Mouse (Mus musculus): Measurements from ENCODE around the gene Cir1. TPM values are rescaled to one million over a fixed set of nuclear protein-coding genes. Genes with fewer than 3 reads are reported as not detected.

The Cir1 gene
- polyA plus RNA-seq, 1 experiment, result 24.1 TPM

DNA sequence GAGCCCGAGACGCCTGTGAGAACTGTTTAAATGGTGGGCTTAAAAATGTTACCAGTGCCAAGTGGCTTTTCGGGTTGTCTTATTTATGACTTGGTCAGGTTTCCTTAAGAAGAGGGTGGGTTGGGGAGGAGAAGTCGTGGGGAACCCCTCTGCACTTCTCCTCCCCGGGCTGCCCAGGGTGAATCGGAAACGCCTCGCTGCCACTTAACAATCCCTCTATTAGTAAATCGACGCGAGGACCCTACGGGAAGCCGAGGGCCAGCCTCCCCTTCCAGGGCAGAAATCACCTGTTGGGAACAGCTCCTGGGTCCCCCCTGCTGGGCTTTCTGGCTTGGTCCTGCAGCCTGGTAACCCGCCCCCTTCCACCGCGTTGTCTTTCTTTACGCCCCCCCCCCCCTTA is 42.8 kb downstream of the Cir1 start:
- Histone ChIP-seq H3K4me3 (ENCODE audit: insufficient read depth, low read length) (no peak overlapping the region), H3K27ac (ENCODE audit: insufficient read depth, low read depth, low read length) (no peak overlapping the region), H3K4me1 (ENCODE audit: control insufficient read depth, insufficient read depth, low read length) (no peaks in the 10 kb centered on the region)
- TF ChIP-seq CTCF (IDR thresholded peaks at IDR 0.05; ENCODE audit: low read depth, low read length), result no peak
- no peak for TF ChIP-seq POLR2A (IDR thresholded peaks at IDR 0.05; ENCODE audit: borderline replicate concordance, low read depth, low read length)

DNA sequence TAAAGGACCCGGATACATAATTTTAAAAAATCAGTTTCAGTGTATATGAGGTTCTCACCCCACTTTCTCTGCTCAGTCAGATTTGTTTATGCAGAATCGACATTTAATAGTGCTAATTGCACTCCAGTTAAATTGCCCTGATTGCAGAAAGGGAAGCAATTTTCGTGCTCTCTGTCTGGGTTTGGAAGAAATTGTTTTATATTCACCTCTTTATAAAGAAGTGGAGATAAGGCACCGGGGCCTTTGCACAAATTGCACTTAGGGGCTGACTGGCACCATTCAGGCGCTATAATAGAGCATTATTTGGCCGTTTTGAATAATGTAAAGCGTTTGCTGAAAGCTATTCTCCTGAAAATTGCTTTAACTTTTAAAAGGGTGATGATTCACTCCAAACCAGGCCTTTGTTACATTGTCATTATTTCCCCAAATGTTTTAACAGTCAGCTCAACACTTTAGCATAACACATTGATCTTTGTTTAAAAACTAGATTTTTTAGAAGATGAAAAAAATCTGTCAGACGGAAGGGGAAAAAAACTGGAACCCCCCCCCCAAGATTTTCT is 43.6 kb downstream of the Cir1 start:
- no peak for TF ChIP-seq CTCF (IDR thresholded peaks at IDR 0.05; ENCODE audit: low read depth, low read length)
- no peak for TF ChIP-seq POLR2A (IDR thresholded peaks at IDR 0.05; ENCODE audit: borderline replicate concordance, low read depth, low read length)
- Histone ChIP-seq H3K4me3 (ENCODE audit: insufficient read depth, low read length) (no peak overlapping the region), H3K27ac (ENCODE audit: insufficient read depth, low read depth, low read length) (no peak overlapping the region), H3K4me1 (ENCODE audit: control insufficient read depth, insufficient read depth, low read length) (no peaks in the 10 kb centered on the region)

DNA sequence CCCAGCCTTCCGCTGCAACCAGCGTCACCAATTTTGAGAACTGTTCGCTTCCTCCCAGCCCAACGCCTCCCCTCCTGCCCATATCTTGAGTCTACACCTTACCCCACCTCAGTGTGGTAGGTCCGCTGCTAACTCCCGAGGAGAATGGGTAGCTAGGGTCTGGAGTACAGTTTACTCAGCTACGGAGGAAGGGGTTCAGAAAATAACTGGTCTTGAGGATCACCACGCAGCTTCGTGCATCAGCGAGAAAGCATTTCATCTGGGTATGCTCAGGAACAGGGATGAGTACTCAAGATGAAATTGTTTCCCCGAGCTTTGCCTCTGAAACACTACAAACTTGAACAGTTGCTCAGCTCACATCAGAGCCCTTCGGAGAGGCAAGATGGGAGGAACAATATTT is 44.2 kb downstream of the Cir1 start:
- no peak overlapping the region for H3K4me3 ChIP-seq (ENCODE audit: insufficient read depth, low read length)
- H3K4me1 ChIP-seq (ENCODE audit: control insufficient read depth, insufficient read depth, low read length), result no peaks in the 10 kb centered on the region
- no peak overlapping the region for H3K27ac ChIP-seq (ENCODE audit: insufficient read depth, low read depth, low read length)
- TF ChIP-seq CTCF (IDR thresholded peaks at IDR 0.05; ENCODE audit: low read depth, low read length) (no peak), POLR2A (IDR thresholded peaks at IDR 0.05; ENCODE audit: borderline replicate concordance, low read depth, low read length) (no peak)

DNA sequence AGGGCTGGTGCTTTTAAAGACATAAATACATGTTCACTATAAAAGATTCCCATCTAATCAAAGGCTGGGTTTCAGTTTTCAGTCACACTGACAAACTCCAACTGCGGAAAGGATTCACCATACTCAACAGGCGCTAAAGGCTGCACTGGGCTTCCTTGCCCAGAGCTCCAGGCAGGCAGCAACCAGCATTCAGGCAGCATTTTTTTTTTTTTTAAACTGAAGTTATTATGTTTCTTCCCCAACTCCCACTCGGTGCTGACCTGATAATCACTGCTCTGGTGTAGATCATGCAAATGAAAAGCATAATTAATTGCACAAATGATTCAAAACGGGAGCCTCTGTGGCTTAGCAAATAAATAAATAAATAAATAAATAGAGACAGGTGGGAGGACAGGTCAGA is 44.7 kb downstream of the Cir1 start:
- TF ChIP-seq CTCF (IDR thresholded peaks at IDR 0.05; ENCODE audit: low read depth, low read length) (no peak), POLR2A (IDR thresholded peaks at IDR 0.05; ENCODE audit: borderline replicate concordance, low read depth, low read length) (no peak)
- Histone ChIP-seq H3K27ac (ENCODE audit: insufficient read depth, low read depth, low read length) (no peak overlapping the region), H3K4me3 (ENCODE audit: insufficient read depth, low read length) (no peak overlapping the region), H3K4me1 (ENCODE audit: control insufficient read depth, insufficient read depth, low read length) (no peaks in the 10 kb centered on the region)

DNA sequence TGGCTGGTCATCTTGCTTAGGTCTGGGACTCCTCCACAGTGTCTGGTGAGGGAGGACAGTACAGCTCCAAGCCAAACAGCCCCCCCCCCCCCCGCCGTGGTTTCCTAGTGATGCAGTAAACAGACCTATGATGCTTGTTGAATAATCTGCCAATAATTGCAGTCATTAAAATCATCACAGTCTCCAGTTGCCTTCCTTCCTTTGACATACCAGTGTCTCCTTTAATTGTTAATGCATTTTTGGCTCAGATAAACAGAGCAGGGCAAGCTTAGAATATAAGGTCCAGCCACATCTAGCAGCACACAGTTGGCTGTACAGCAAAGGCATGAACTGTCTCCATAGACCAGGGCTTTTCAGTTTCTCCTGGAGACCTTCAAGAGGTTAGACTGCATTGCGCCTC is 45.3 kb downstream of the Cir1 start:
- no peak overlapping the region for H3K4me3 ChIP-seq (ENCODE audit: insufficient read depth, low read length)
- no peaks in the 10 kb centered on the region for H3K4me1 ChIP-seq (ENCODE audit: control insufficient read depth, insufficient read depth, low read length)
- TF ChIP-seq POLR2A (IDR thresholded peaks at IDR 0.05; ENCODE audit: borderline replicate concordance, low read depth, low read length) (no peak), CTCF (IDR thresholded peaks at IDR 0.05; ENCODE audit: low read depth, low read length) (no peak)
- no peak overlapping the region for H3K27ac ChIP-seq (ENCODE audit: insufficient read depth, low read depth, low read length)

DNA sequence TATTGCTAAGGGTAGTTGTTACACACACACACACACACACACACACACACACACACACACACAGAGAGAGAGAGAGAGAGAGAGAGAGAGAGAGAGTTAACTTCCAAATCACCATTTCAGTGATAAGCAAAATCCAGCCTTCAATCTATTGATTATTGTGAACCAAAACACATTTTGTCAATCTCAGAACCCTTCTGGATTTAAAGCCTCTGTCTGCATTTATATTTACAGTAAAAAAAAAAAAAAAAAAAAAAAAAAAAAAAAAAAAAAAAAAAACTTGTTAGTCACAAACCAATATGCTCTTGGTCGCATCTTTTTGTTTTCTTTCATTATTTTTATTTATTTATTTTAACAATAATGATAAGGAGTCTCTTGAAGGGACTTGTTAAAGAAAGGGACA is 45.9 kb downstream of the Cir1 start:
- no peak for TF ChIP-seq CTCF (IDR thresholded peaks at IDR 0.05; ENCODE audit: low read depth, low read length)
- no peak for TF ChIP-seq POLR2A (IDR thresholded peaks at IDR 0.05; ENCODE audit: borderline replicate concordance, low read depth, low read length)
- Histone ChIP-seq H3K4me3 (ENCODE audit: insufficient read depth, low read length) (no peak overlapping the region), H3K4me1 (ENCODE audit: control insufficient read depth, insufficient read depth, low read length) (no peaks in the 10 kb centered on the region), H3K27ac (ENCODE audit: insufficient read depth, low read depth, low read length) (no peak overlapping the region)

DNA sequence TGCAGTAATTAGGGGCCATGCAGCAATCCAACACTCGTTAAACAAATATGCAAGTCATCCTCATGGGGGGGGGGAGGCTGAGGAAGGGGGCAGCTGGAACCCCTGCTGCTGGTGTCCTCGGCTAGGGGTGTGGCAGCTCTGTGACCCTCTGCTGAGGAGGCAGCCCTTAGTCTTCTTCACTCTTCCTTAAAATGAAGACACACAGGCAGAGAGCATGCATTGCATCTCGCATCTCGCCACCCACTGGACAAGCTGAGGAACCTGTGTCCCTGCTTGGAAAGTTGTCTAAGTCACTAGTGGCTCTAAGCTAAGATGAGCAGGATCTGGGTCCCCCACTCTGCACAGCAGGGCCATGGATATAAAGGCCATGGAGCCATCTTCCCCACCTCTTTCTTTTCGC is 46.5 kb downstream of the Cir1 start:
- no peaks in the 10 kb centered on the region for H3K4me1 ChIP-seq (ENCODE audit: control insufficient read depth, insufficient read depth, low read length)

DNA sequence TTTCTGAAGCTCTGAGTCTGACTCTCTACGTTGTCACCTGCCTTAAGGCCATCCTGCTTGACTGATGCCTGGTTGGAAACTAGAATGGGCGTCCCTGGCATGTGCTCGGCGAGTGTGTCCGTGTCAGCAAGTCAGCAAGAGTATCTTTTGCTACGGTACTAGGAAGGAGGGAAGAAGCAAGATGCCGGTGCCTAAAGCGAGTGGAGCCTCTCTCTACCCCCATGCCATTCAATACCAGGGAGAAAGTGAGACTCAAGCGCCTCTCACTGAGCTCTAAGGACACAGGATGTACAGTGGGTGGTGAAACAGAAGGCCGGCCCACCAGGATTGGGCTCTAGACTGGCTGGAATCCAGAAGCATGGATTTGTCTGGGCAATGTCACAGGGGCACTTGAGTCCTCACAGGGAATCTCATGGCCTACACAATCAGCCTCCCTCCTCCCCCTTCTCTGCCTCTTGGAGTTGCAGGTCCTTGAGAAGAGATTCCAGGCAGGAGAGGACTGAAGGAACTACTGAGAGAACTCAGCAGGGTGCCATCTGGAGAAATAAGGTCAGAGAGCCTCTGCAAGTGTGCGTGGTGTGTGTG is 47.8 kb downstream of the Cir1 start:
- TF ChIP-seq POLR2A (IDR thresholded peaks at IDR 0.05; ENCODE audit: borderline replicate concordance, low read depth, low read length), result no peak
- TF ChIP-seq CTCF (IDR thresholded peaks at IDR 0.05; ENCODE audit: low read depth, low read length), result no peak
- H3K4me3 ChIP-seq (ENCODE audit: insufficient read depth, low read length), result peak overlapping the region; percentile 1; the same call in 1 of the 2 replicates
- no peak overlapping the region for H3K27ac ChIP-seq (ENCODE audit: insufficient read depth, low read depth, low read length)
- no peaks in the 10 kb centered on the region for H3K4me1 ChIP-seq (ENCODE audit: control insufficient read depth, insufficient read depth, low read length)

More for the DNA sequence above, 46.5 kb downstream of the Cir1 start:
- TF ChIP-seq CTCF (IDR thresholded peaks at IDR 0.05; ENCODE audit: low read depth, low read length) (no peak), POLR2A (IDR thresholded peaks at IDR 0.05; ENCODE audit: borderline replicate concordance, low read depth, low read length) (no peak)
- no peak overlapping the region for H3K4me3 ChIP-seq (ENCODE audit: insufficient read depth, low read length)
- no peak overlapping the region for H3K27ac ChIP-seq (ENCODE audit: insufficient read depth, low read depth, low read length)

DNA sequence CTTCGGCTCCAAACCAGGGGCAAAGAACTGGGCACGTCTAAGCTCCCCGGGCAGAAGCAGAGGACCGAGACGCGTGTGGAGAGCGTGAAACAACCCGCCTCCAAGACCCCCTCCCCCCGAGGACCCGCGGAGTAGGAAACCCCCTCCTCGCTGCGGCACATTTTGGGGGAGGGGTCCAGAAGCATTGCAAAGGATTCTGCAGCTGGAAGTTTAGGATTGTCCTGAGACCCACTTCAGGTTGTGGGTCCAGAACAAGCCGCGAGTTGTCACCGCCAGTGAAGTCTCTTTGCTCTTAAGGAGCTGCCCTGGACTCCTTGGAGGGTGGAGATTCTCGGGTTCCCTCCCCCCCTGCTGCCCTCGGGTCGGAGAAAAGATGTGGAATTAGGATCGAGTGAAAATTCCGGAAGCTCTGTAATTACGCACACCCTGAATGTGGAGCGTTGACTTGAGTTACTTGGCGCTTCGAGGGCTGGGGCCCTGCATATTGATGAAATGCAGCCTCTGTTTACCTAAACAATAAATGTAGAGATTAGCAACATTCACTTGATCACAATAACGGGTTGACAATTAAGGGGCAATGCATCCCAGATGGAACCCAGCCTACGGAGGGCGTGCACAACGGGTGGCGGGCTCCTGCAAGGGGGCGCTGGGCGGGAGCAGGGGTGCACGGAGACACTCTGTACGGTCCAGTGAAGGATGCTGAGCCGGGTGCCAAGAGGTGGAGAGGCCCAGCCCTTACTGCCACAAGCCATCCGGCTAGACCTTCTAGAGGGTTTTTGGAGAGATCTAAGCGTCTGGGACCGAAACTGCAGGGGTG is 48.5 kb downstream of the Cir1 start:
- Histone ChIP-seq H3K4me3 (ENCODE audit: insufficient read depth, low read length) (peak overlapping the region; percentile 18), H3K4me1 (ENCODE audit: control insufficient read depth, insufficient read depth, low read length) (no peaks in the 10 kb centered on the region), H3K27ac (ENCODE audit: insufficient read depth, low read depth, low read length) (no peak overlapping the region)
- TF ChIP-seq POLR2A (IDR thresholded peaks at IDR 0.05; ENCODE audit: borderline replicate concordance, low read depth, low read length), result no peak
- TF ChIP-seq CTCF (IDR thresholded peaks at IDR 0.05; ENCODE audit: low read depth, low read length), result no peak

DNA sequence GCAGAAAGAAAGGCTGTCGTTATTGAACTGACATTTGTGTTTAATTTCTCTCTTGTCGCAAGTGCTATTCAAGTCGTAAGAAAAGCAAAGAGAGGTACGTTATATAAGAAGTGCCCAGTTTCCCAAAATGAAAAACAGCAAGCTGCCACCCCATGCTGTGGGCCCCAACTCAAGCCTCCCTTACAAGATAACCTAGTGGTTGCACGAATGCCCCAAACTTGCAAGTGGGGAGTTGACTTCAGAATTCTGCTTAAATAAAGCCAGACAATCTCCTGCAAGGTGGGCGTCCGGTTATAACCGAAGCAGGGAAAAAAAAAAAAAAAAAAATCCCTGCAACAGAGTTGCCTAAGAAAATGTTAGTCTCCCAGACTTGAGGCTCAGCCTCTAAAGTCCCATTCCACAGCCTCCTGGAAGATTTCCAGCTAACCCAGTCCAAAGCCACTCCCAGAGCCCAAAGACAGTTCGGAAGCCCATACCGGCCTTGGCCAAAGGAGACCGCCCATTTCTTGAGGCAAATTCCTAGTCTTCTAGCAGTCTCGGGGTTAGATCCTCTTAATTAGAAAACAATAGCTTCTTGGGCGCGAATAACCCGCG is 49.2 kb downstream of the Cir1 start:
- Histone ChIP-seq H3K4me1 (ENCODE audit: control insufficient read depth, insufficient read depth, low read length) (no peaks in the 10 kb centered on the region), H3K4me3 (ENCODE audit: insufficient read depth, low read length) (peak overlapping the region; percentile 18), H3K27ac (ENCODE audit: insufficient read depth, low read depth, low read length) (no peak overlapping the region)
- TF ChIP-seq POLR2A (IDR thresholded peaks at IDR 0.05; ENCODE audit: borderline replicate concordance, low read depth, low read length) (no peak), CTCF (IDR thresholded peaks at IDR 0.05; ENCODE audit: low read depth, low read length) (no peak)

Data from bone marrow macrophage, adult 2 months (primary cell).